Mouse (Mus musculus) midbrain, embryonic 16.5 days (tissue): ENCODE measurements around the gene Phactr4. TPM values are rescaled to one million over a fixed set of nuclear protein-coding genes. Genes with fewer than 3 reads are reported as not detected.
A peak's percentile ranks its signal among the peaks of the same experiment; 100 is the strongest.

Experiments
- ATAC-seq: fragments of 200-750 bp; cut with Nextera tagmentation; 2 replicates; pipeline ENCODE4 v1.8.0; 2017; ENCODE audit warnings: moderate TSS enrichment
- H3K27ac ChIP-seq: fragments of 300-500 bp; sonication (generic); 2 replicates; pipeline ENCODE4 v1.5.1; 2014; ENCODE audit warnings: mild to moderate bottlenecking, low read length, mixed read lengths
- H3K27me3 ChIP-seq: fragments of 300-500 bp; sonication (generic); 2 replicates; pipeline ENCODE4 v1.6.1; 2014; ENCODE audit warnings: low read depth, low read length, mixed read lengths; ENCODE audit not compliant: control insufficient read depth, insufficient read depth
- H3K36me3 ChIP-seq: fragments of 300-500 bp; sonication (generic); 2 replicates; pipeline ENCODE4 v1.6.1; 2014; ENCODE audit warnings: mild to moderate bottlenecking, low read length, moderate library complexity, mixed read lengths; ENCODE audit not compliant: control insufficient read depth, insufficient read depth
- H3K4me1 ChIP-seq: fragments of 300-500 bp; sonication (generic); 2 replicates; pipeline ENCODE4 v1.6.1; 2014; ENCODE audit warnings: mild to moderate bottlenecking, low read length, mixed read lengths; ENCODE audit not compliant: control insufficient read depth, insufficient read depth
- H3K4me2 ChIP-seq: fragments of 300-500 bp; sonication (generic); 2 replicates; pipeline ENCODE4 v1.6.1; 2014; ENCODE audit warnings: mild to moderate bottlenecking, low read length, mixed read lengths
- H3K4me3 ChIP-seq: fragments of 300-500 bp; sonication (generic); 2 replicates; pipeline ENCODE4 v1.5.1; 2014; ENCODE audit warnings: low read depth, mild to moderate bottlenecking, low read length, moderate library complexity, mixed read lengths
- H3K9ac ChIP-seq: fragments of 300-500 bp; sonication (generic); 2 replicates; pipeline ENCODE4 v1.6.1; 2014; ENCODE audit warnings: low read depth, low read length, mixed read lengths
- H3K9me3 ChIP-seq: fragments of 300-500 bp; sonication (generic); replicated peaks from 2 replicates; pipeline ENCODE4 v1.6.1; 2014; ENCODE audit warnings: mild to moderate bottlenecking, low read length, mixed read lengths; ENCODE audit not compliant: control insufficient read depth, poor library complexity, severe bottlenecking
- WGBS: fragments of 180-500 bp; shearing (Covaris S2); extraction: QIAGEN DNeasy Blood & Tissue Kit; methylation state at CpG from one replicate; pipeline ENCODE4 v1.1.7; 2014; 5-methylcytosine and 5-hydroxymethylcytosine counted together
- polyA plus RNA-seq: library from polyadenylated mRNA; unstranded; fragments of >200 nt; fragmentation: Nextera tagmentation; extraction: Ambion mirVana; gene quantifications from 2 replicates; pipeline ENCODE4 v1.2.1, GENCODE M21; 2015

The Phactr4 gene
- polyA plus RNA-seq, 1 experiment from 2014 or later = 7.1 TPM

DNA sequence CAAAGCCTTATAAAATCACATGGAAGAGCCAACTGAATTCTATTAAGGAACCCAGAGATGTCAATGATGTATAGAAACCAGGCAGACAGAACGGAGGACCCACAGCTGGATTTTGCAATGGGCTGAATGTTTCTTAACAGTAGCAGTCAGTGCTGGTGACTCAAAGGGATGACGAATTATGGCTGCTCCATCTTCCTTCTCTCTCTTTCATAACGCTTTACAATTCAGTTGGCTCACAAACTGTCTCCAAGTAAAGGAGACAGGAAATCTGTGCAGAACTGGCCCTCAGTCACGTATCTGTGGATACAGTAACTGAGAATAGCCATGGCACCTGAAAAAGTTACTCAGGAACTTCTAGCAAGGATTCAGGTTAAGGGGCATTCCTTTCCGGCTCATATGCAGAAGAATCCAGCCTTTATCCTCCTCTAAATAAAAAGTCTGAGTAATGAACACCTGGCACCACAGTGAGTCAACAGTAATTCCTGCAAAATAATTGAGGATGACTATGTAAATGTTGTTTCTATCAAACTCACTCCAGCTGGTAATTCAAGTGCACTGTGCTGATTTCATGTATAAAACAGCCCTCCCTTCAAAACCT lies 19.1 kb downstream of the Phactr4 start:
- no peak for ATAC-seq
- Histone ChIP-seq H3K27ac (no peak overlapping the region), H3K9ac (no peak overlapping the region), H3K27me3 (no peaks in the 10 kb centered on the region), H3K4me2 (no peak overlapping the region), H3K4me1 (peaks cover 2% of the 10 kb centered on the region), H3K9me3 (no peaks in the 10 kb centered on the region), H3K36me3 (no peaks in the 10 kb centered on the region), H3K4me3 (no peak overlapping the region)
- WGBS = 87% methylated on average over 5 of the region's 5 CpGs

GRCm38 (mm10) chr4:132401016-132401415 lies 21.3 kb downstream of the Phactr4 start:
- WGBS = 94% methylated on average over 9 of the region's 9 CpGs
- Histone ChIP-seq H3K4me2 (no peak overlapping the region), H3K4me1 (peaks cover 4% of the 10 kb centered on the region), H3K27me3 (no peaks in the 10 kb centered on the region), H3K9ac (no peak overlapping the region), H3K27ac (no peak overlapping the region), H3K36me3 (no peaks in the 10 kb centered on the region), H3K4me3 (no peak overlapping the region), H3K9me3 (no peaks in the 10 kb centered on the region)
- no peak for ATAC-seq

DNA sequence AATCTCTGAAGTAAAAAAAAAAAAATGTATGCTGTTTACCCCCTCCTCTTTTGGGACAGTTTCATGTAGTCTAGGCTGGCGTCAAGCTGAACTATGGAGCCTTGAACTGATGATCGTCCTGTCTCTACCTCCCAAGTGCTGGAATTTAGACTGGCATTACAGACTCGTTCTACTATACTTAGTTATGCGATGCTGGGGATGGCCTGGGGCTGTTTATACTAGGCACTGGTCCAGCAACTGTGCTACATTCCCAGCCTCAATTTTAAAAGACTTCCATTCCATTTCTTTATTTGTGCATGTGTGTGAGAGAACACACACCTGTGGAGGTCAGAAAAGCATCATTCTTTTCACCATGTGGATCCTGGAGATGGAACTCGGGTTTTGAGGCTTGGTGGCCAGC lies 23.4 kb downstream of the Phactr4 start:
- no peak overlapping the region for H3K4me2 ChIP-seq
- H3K36me3 ChIP-seq = no peaks in the 10 kb centered on the region
- peaks cover 4% of the 10 kb centered on the region for H3K4me1 ChIP-seq
- no peak for ATAC-seq
- no peak overlapping the region for H3K4me3 ChIP-seq
- H3K27me3 ChIP-seq = no peaks in the 10 kb centered on the region
- H3K9ac ChIP-seq = no peak overlapping the region
- H3K27ac ChIP-seq = no peak overlapping the region
- 74% methylated on average over 5 of the region's 5 CpGs for WGBS
- H3K9me3 ChIP-seq = no peaks in the 10 kb centered on the region

GRCm38 (mm10) chr4:132398045-132398774 lies 24.1 kb downstream of the Phactr4 start:
- 32% methylated on average over 11 of the region's 11 CpGs for WGBS
- Histone ChIP-seq H3K27me3 (no peaks in the 10 kb centered on the region), H3K27ac (no peak overlapping the region), H3K36me3 (no peaks in the 10 kb centered on the region), H3K9me3 (no peaks in the 10 kb centered on the region), H3K4me3 (no peak overlapping the region), H3K9ac (no peak overlapping the region), H3K4me1 (peaks cover 4% of the 10 kb centered on the region), H3K4me2 (peak overlapping the region; percentile 15)
- ATAC-seq = no peak

DNA sequence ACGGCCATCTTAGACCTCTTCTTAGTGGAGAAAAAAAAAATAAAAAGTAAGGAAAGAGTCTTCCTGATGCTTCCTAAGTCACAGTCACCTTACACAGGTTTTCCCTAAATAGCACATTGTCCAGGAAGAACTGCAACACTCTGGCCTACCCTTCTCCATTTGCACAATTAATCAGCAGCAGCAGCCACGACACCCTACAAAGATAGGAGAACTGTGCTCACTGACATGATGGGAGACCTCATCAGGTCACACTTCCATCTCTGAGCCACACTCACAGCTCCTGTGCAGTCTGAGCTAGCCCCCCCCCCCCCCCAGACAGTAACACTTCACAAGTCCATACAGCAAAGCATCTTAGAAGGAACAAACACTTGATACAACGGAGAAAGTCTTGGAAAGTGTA lies 25.2 kb downstream of the Phactr4 start:
- H3K27me3 ChIP-seq = no peaks in the 10 kb centered on the region
- H3K4me2 ChIP-seq = no peak overlapping the region
- no peak overlapping the region for H3K27ac ChIP-seq
- no peak overlapping the region for H3K9ac ChIP-seq
- H3K4me3 ChIP-seq = no peak overlapping the region
- no peaks in the 10 kb centered on the region for H3K36me3 ChIP-seq
- no peak for ATAC-seq
- H3K4me1 ChIP-seq = peaks cover 4% of the 10 kb centered on the region
- H3K9me3 ChIP-seq = no peaks in the 10 kb centered on the region
- WGBS = 91% methylated on average over 3 of the region's 3 CpGs

GRCm38 (mm10) chr4:132396251-132396650 lies 26.0 kb downstream of the Phactr4 start:
- Histone ChIP-seq H3K27ac (no peak overlapping the region), H3K4me2 (no peak overlapping the region), H3K9ac (no peak overlapping the region), H3K4me3 (no peak overlapping the region), H3K27me3 (no peaks in the 10 kb centered on the region), H3K9me3 (no peaks in the 10 kb centered on the region), H3K4me1 (peaks cover 4% of the 10 kb centered on the region), H3K36me3 (no peaks in the 10 kb centered on the region)
- WGBS = 93% methylated on average over 7 of the region's 7 CpGs
- ATAC-seq = no peak

- WGBS = 92% methylated on average over 8 of the region's 8 CpGs
- Histone ChIP-seq H3K27me3 (no peaks in the 10 kb centered on the region), H3K9me3 (no peaks in the 10 kb centered on the region), H3K4me3 (no peak overlapping the region), H3K36me3 (no peaks in the 10 kb centered on the region), H3K9ac (no peak overlapping the region), H3K27ac (no peak overlapping the region), H3K4me2 (no peak overlapping the region), H3K4me1 (no peaks in the 10 kb centered on the region)
- ATAC-seq = no peak
Measured at GRCm38 (mm10) chr4:132391063-132391740, 31.1 kb downstream of the Phactr4 start.

- no peaks in the 10 kb centered on the region for H3K27me3 ChIP-seq
- no peak overlapping the region for H3K4me3 ChIP-seq
- H3K4me2 ChIP-seq = no peak overlapping the region
- H3K4me1 ChIP-seq = no peaks in the 10 kb centered on the region
- H3K9me3 ChIP-seq = no peaks in the 10 kb centered on the region
- no peaks in the 10 kb centered on the region for H3K36me3 ChIP-seq
- H3K27ac ChIP-seq = no peak overlapping the region
- WGBS = 85% methylated on average over 4 of the region's 4 CpGs
- no peak for ATAC-seq
- H3K9ac ChIP-seq = no peak overlapping the region
Measured at GRCm38 (mm10) chr4:132389302-132389701, 33.0 kb downstream of the Phactr4 start.

DNA sequence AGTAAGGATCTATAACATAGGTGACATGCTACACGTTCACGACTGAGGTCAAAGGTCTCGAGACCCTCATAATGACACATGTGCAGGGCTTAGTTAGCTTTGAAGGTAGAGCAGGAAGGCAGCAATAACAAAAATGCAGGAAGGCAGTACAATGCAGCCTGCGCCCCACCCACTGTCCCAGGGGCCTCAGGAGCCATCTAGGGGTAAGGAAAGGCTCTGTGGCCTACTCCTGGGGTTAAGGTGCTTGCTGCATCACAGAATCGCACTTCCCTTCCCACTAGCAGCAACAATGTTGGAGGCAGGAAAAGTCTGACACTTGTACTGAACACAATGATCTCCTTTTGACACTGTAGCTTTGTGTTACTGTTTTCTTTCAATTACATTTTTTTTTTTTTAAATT lies 34.7 kb downstream of the Phactr4 start:
- H3K4me3 ChIP-seq = no peak overlapping the region
- H3K36me3 ChIP-seq = no peaks in the 10 kb centered on the region
- H3K9me3 ChIP-seq = no peaks in the 10 kb centered on the region
- ATAC-seq = no peak
- no peak overlapping the region for H3K9ac ChIP-seq
- no peak overlapping the region for H3K4me2 ChIP-seq
- H3K27me3 ChIP-seq = no peaks in the 10 kb centered on the region
- 90% methylated on average over 5 of the region's 5 CpGs for WGBS
- no peaks in the 10 kb centered on the region for H3K4me1 ChIP-seq
- no peak overlapping the region for H3K27ac ChIP-seq
